Mouse (Mus musculus): ENCODE data around the gene Zfp944. TPM values are rescaled to one million over a fixed set of nuclear protein-coding genes. Genes with fewer than 3 reads are reported as not detected.

The Zfp944 gene
- polyA plus RNA-seq, 1 experiment from 2014 or later = 13.5 TPM

Other genes starting within 250 kb of the Zfp944 start
- 1.4 and 1.6 TPM in 2 replicates for gene Zfp947, start 195.2 kb downstream of the Zfp944 start, polyA plus RNA-seq (2014; fragmentation: Nextera tagmentation; extraction: Ambion mirVana)
- 3.5 and 3.9 TPM in 2 replicates for gene Zfp994, start 135.8 kb downstream of the Zfp944 start, polyA plus RNA-seq (2014; fragmentation: Nextera tagmentation; extraction: Ambion mirVana)
- 14.0 and 15.8 TPM in 2 replicates for gene CT030661.1, start 46.6 kb downstream of the Zfp944 start, polyA plus RNA-seq (2014; fragmentation: Nextera tagmentation; extraction: Ambion mirVana)
- gene Zfp758, start 53 bp upstream of the Zfp944 start, polyA plus RNA-seq (2014; fragmentation: Nextera tagmentation; extraction: Ambion mirVana) = 10.4 and 11.4 TPM in 2 replicates
- gene Zfp946, start 62.8 kb upstream of the Zfp944 start, polyA plus RNA-seq (2014; fragmentation: Nextera tagmentation; extraction: Ambion mirVana) = 41.9 and 48.5 TPM in 2 replicates
- not detected in 2 replicates for gene Vmn2r111, start 212.1 kb upstream of the Zfp944 start, polyA plus RNA-seq (2014; fragmentation: Nextera tagmentation; extraction: Ambion mirVana)
- not detected in 2 replicates for gene Vmn2r112, start 239.6 kb upstream of the Zfp944 start, polyA plus RNA-seq (2014; fragmentation: Nextera tagmentation; extraction: Ambion mirVana)